In genomic region chr14:121878176-121878858, GRCm38 (mm10) we compare ENCODE assay signal across 8 mouse cellular contexts. TPM values are rescaled to one million over a fixed set of nuclear protein-coding genes. Genes with fewer than 3 reads are reported as not detected.
DNase-seq lines count a peak whose midpoint lies in the region; ATAC-seq and TF ChIP-seq lines count a peak whose summit lies in the region.

TSS of gene Ubac2 (plus strand) at chr14:121878620.

- H3K27ac ChIP-seq in heart, embryonic 12.5 days (ENCODE audit: poor library complexity, severe bottlenecking) = peak within 1 kb of the TSS; percentile 95
- H3K27ac ChIP-seq in kidney, postnatal 0 days = peak within 1 kb of the TSS; percentile 95
- H3K27ac ChIP-seq in liver, embryonic 11.5 days (ENCODE audit: low read depth, low read length) = peak within 1 kb of the TSS; percentile 95
- H3K27ac ChIP-seq in stomach, embryonic 14.5 days (ENCODE audit: low read length) = peak within 1 kb of the TSS; percentile 91

- H3K4me2 ChIP-seq in heart, embryonic 12.5 days = peak within 1 kb of the TSS; percentile 93
- H3K4me2 ChIP-seq in kidney, postnatal 0 days (ENCODE audit: low read length) = peak within 1 kb of the TSS; percentile 98
- H3K4me2 ChIP-seq in liver, embryonic 11.5 days = peak within 1 kb of the TSS; percentile 96
- H3K4me2 ChIP-seq in stomach, embryonic 14.5 days (replicated peaks; ENCODE audit: low read depth, low read length) = peak within 1 kb of the TSS; percentile 77

- peak within 1 kb of the TSS; percentile 81 for H3K4me3 ChIP-seq in heart, embryonic 12.5 days
- peak within 1 kb of the TSS; percentile 98 for H3K4me3 ChIP-seq in kidney, postnatal 0 days (replicated peaks; ENCODE audit: low read depth, low read length)
- H3K4me3 ChIP-seq in liver, embryonic 11.5 days (ENCODE audit: low read depth, low read length) = peak within 1 kb of the TSS; percentile 95
- peak within 1 kb of the TSS; percentile 67 for H3K4me3 ChIP-seq in stomach, embryonic 14.5 days (ENCODE audit: low read depth, low read length)

- peak; percentile 99 for ATAC-seq in erythroid progenitor cell, adult 5-6 weeks (replicated peaks; ENCODE audit: low FRiP score, poor library complexity, severe bottlenecking)
- peak; percentile 97 for ATAC-seq in heart, embryonic 12.5 days (ENCODE audit: insufficient number of reproducible peaks, low FRiP score)
- ATAC-seq in kidney, postnatal 0 days (replicated peaks; ENCODE audit: low FRiP score, low read depth) = peak; percentile 99
- peak; percentile 98 for ATAC-seq in liver, embryonic 11.5 days (replicated peaks; ENCODE audit: low FRiP score)
- peak; percentile 96 for ATAC-seq in stomach, embryonic 14.5 days (ENCODE audit: insufficient number of reproducible peaks, insufficient read depth, low FRiP score, low read depth)

- WGBS in heart, embryonic 12.5 days = under 1% methylated on average over 61 of the region's 61 CpGs
- under 1% methylated on average over 59 of the region's 61 CpGs for WGBS in kidney, postnatal 0 days
- WGBS in liver, embryonic 11.5 days = under 1% methylated on average over 56 of the region's 61 CpGs
- WGBS in stomach, embryonic 14.5 days = under 1% methylated on average over 61 of the region's 61 CpGs

- H3K36me3 ChIP-seq in heart, embryonic 12.5 days = no peaks in the 10 kb centered on the region
- H3K36me3 ChIP-seq in kidney, postnatal 0 days (ENCODE audit: insufficient read depth, low read length) = no peaks in the 10 kb centered on the region
- H3K36me3 ChIP-seq in liver, embryonic 11.5 days (ENCODE audit: control insufficient read depth, insufficient read depth, low read length) = no peaks in the 10 kb centered on the region
- no peaks in the 10 kb centered on the region for H3K36me3 ChIP-seq in stomach, embryonic 14.5 days (ENCODE audit: control insufficient read depth, insufficient read depth, low read length)

- peaks cover 18% of the 10 kb centered on the region for H3K4me1 ChIP-seq in heart, embryonic 12.5 days (replicated peaks)
- peaks cover 4% of the 10 kb centered on the region; the same call in 1 of the 2 replicates for H3K4me1 ChIP-seq in kidney, postnatal 0 days (replicated peaks; ENCODE audit: insufficient read depth, low read length)
- H3K4me1 ChIP-seq in liver, embryonic 11.5 days (replicated peaks; ENCODE audit: control insufficient read depth, insufficient read depth, low read length) = no peaks in the 10 kb centered on the region; the same call in 1 of the 2 replicates
- H3K4me1 ChIP-seq in stomach, embryonic 14.5 days (ENCODE audit: control insufficient read depth, insufficient read depth, low read length) = peaks cover 9% of the 10 kb centered on the region; the same call in 1 of the 2 replicates

- H3K9me3 ChIP-seq in heart, embryonic 12.5 days (replicated peaks) = no peaks in the 10 kb centered on the region
- H3K9me3 ChIP-seq in kidney, postnatal 0 days (replicated peaks; ENCODE audit: low read length) = no peaks in the 10 kb centered on the region
- H3K9me3 ChIP-seq in liver, embryonic 11.5 days (ENCODE audit: control insufficient read depth, low read length) = no peaks in the 10 kb centered on the region
- no peaks in the 10 kb centered on the region for H3K9me3 ChIP-seq in stomach, embryonic 14.5 days (ENCODE audit: control insufficient read depth, low read depth, low read length)

- H3K27me3 ChIP-seq in heart, embryonic 12.5 days (replicated peaks) = no peaks in the 10 kb centered on the region
- no peaks in the 10 kb centered on the region for H3K27me3 ChIP-seq in kidney, postnatal 0 days (ENCODE audit: insufficient read depth, low read length)
- no peaks in the 10 kb centered on the region for H3K27me3 ChIP-seq in liver, embryonic 11.5 days (replicated peaks; ENCODE audit: control insufficient read depth, insufficient read depth, low read length)
- H3K27me3 ChIP-seq in stomach, embryonic 14.5 days (ENCODE audit: control insufficient read depth, insufficient read depth, low read length) = no peaks in the 10 kb centered on the region

- peak within 1 kb of the TSS; percentile 92 for H3K9ac ChIP-seq in heart, embryonic 12.5 days
- H3K9ac ChIP-seq in kidney, postnatal 0 days (ENCODE audit: low read depth, low read length) = peak within 1 kb of the TSS; percentile 92
- peak within 1 kb of the TSS; percentile 93 for H3K9ac ChIP-seq in liver, embryonic 11.5 days (ENCODE audit: low read depth, low read length)
- H3K9ac ChIP-seq in stomach, embryonic 14.5 days (replicated peaks; ENCODE audit: low read depth, low read length) = peak within 1 kb of the TSS; percentile 71

- DNase-seq in CD4-positive helper T cell, adult 2 months (ENCODE audit: low read depth, low spot score) = peak; percentile 98
- DNase-seq in brain, embryonic 18.5 days (ENCODE audit: low read depth, low spot score) = peak; percentile 95
- peak; percentile 99 for DNase-seq in kidney, postnatal 0 days (ENCODE audit: low spot score)
- DNase-seq in liver, embryonic 11.5 days (ENCODE audit: low spot score) = peak; percentile 98
- DNase-seq in naive thymus-derived CD4-positive, alpha-beta T cell, adult 2 months (ENCODE audit: low read depth) = peak; percentile 99

- no peak; the same call in 1 of the 2 replicates for TF ChIP-seq CTCF in kidney, postnatal 0 days (IDR thresholded peaks at IDR 0.05; ENCODE audit: low read depth)

RNA-seq across cellular contexts. Expression of gene Ubac2, which starts in this region (rescaled TPM):
- 8.4 and 23.4 TPM in 2 replicates for total RNA-seq in erythroid progenitor cell, adult 5-6 weeks (2015; ENCODE audit: low replicate concordance)
- total RNA-seq in erythroid progenitor cell, adult 5-6 weeks (2017; ENCODE audit: low replicate concordance) = 6.2 and 6.4 TPM in 2 replicates
- polyA plus RNA-seq in heart, embryonic 12.5 days (2016; fragmentation: Nextera tagmentation; extraction: Ambion mirVana) = 56.9 and 63.3 TPM in 2 replicates
- polyA plus RNA-seq in kidney, postnatal 0 days (2015; fragmentation: Nextera tagmentation; extraction: Ambion mirVana) = 70.2 and 78.9 TPM in 2 replicates
- polyA plus RNA-seq in liver, embryonic 11.5 days (2014; fragmentation: Nextera tagmentation; extraction: Ambion mirVana) = 43.8 and 44.6 TPM in 2 replicates
- polyA plus RNA-seq in stomach, embryonic 14.5 days (2014; fragmentation: Nextera tagmentation; extraction: Ambion mirVana) = 67.7 and 72.3 TPM in 2 replicates

Comparison
In these comparisons a context has a peak if more than half of its experiments do, and no peak if none do; other contexts are left out.
1. Peak in every context shown above with its lines: DNase-seq, ATAC-seq, H3K4me3 ChIP-seq and H3K27ac ChIP-seq.